Mouse (Mus musculus) brain, embryonic 14.5 days (tissue): ENCODE measurements around the gene Gpr157.

Source experiments
- CTCF ChIP-seq: fragments of 200-500 bp; IDR thresholded peaks from 2 replicates; pipeline ENCODE4 v1.5.1; 2012; ENCODE audit warnings: inconsistent platforms, mild to moderate bottlenecking, moderate library complexity, borderline replicate concordance; ENCODE audit not compliant: insufficient read depth, insufficient read length; ENCODE audit errors: extremely low read depth
- POLR2A ChIP-seq: fragments of 200-500 bp; IDR thresholded peaks from 2 replicates; pipeline ENCODE4 v1.6.1; 2012; ENCODE audit warnings: mild to moderate bottlenecking, inconsistent platforms, borderline replicate concordance; ENCODE audit not compliant: poor library complexity, insufficient read depth, insufficient read length, severe bottlenecking; ENCODE audit errors: extremely low read depth

- TF ChIP-seq POLR2A: no peak
- TF ChIP-seq CTCF: no peak
These were observed 39.2 kb downstream of the Gpr157 start for GRCm38 (mm10) chr4:150126373-150126772.
